Mouse (Mus musculus): Measurements from ENCODE around the gene Kcnip1. TPM values are rescaled to one million over a fixed set of nuclear protein-coding genes. Genes with fewer than 3 reads are reported as not detected.

Gene Kcnip1
- polyA plus RNA-seq, 1 experiment from 2014 or later = 2.0 TPM

DNA sequence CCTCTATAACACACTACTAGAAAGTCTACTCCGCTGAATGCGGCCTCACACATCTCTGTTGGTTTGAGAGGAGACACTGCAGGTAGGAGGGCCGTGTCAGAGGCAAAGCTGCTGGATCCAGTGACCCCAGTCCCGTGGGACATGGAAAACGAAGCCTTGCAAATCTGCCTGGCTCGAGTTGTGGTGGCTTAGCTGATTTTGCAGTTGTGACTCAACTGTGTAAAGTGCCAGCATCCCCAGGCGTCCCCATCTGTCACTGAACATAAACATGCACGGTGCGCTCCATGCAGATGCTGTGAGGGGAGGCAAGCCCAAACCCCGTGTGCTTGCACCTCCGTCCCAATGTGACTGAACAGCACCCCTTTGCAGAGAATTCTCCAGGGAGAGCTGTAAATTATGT, 63.5 kb downstream of the Kcnip1 start:
- H3K4me1 ChIP-seq = peaks cover 28% of the 10 kb centered on the region
- DNase-seq (ENCODE audit: low spot score) = no peak
- no peak overlapping the region for H3K4me3 ChIP-seq
- peaks cover 35% of the 10 kb centered on the region for H3K27me3 ChIP-seq (replicated peaks; ENCODE audit: low read depth, poor library complexity, severe bottlenecking)
- H3K9me3 ChIP-seq = no peaks in the 10 kb centered on the region
- H3K27ac ChIP-seq (replicated peaks) = no peak overlapping the region
- no peaks in the 10 kb centered on the region for H3K36me3 ChIP-seq (replicated peaks)
- WGBS = 73% methylated on average over 11 of the region's 11 CpGs

DNA sequence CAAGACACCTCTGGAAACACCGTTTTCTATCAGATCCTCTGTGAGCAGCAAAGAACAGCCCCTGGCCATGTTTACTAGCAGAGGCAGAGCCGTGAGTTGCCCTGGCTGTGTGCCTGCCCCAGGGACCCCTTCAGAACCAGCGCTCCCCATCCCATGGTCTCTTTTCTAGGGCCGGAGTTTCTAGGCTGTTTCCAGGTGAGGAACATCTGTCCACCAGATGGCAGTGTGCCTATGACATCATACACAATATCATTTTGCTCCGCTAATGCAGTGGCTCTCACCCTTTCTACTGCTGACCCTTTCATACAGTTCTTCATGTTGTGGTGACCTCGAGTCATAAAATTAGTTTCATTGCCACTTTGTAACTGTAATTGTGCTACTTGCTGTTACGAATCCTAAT, 64.3 kb downstream of the Kcnip1 start:
- no peak overlapping the region for H3K4me3 ChIP-seq

DNA sequence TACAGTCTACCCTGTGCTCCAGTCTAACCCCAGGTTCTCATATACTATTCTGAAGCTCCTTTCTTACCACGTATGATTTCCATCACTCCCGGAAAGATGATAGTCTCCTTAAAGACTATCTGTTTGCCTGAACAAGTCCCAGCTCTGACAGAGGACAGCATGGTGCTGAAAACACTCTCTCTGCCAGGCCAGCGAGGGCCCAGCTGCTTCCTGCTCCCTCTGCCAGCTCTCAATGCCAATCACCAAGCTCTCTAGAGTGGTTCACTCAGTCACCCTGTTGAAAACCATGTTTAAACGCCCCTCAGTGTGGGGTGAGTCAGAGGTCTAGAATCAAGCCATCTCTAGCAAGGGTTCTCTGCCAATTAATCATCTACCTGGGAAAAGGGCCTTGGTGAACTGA, 65.1 kb downstream of the Kcnip1 start:
- H3K4me1 ChIP-seq = peaks cover 40% of the 10 kb centered on the region
- no peak overlapping the region for H3K27ac ChIP-seq (replicated peaks)
- no peak overlapping the region for H3K4me3 ChIP-seq
- no peak for DNase-seq (ENCODE audit: low spot score)
- H3K36me3 ChIP-seq (replicated peaks) = no peaks in the 10 kb centered on the region
- WGBS = 80% methylated on average over 4 of the region's 4 CpGs
- H3K27me3 ChIP-seq (replicated peaks; ENCODE audit: low read depth, poor library complexity, severe bottlenecking) = peaks cover 41% of the 10 kb centered on the region
- H3K9me3 ChIP-seq = no peaks in the 10 kb centered on the region

More for the DNA sequence above, 64.3 kb downstream of the Kcnip1 start:
- Histone ChIP-seq H3K27me3 (replicated peaks; ENCODE audit: low read depth, poor library complexity, severe bottlenecking) (peaks cover 41% of the 10 kb centered on the region), H3K27ac (replicated peaks) (no peak overlapping the region), H3K36me3 (replicated peaks) (no peaks in the 10 kb centered on the region), H3K9me3 (no peaks in the 10 kb centered on the region), H3K4me1 (peaks cover 32% of the 10 kb centered on the region)
- 27% methylated on average over 7 of the region's 7 CpGs for WGBS
- DNase-seq (ENCODE audit: low spot score) = peak; percentile 69

DNA sequence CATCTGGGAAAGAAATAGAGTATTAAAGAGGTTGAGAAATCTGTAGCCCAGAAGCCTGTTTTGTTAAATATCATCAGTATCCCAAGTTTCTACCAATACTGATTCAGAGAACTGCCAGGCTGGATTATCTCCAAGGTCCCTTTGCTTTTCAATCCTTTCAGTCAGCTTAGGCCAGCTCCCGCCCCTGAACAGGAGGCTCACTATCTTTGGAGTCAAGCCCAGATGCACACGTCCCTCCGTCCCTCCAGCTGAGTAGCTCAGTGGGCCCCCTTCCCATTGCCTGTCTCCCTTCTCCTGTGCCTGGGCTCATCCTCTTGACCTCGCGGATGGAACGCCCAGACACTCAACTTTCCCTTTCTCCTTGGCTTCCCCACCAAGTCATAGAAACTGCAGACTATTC, 65.6 kb downstream of the Kcnip1 start:
- no peaks in the 10 kb centered on the region for H3K9me3 ChIP-seq
- H3K4me3 ChIP-seq = no peak overlapping the region
- 67% methylated on average over 6 of the region's 6 CpGs for WGBS
- no peak overlapping the region for H3K27ac ChIP-seq (replicated peaks)
- DNase-seq (ENCODE audit: low spot score) = no peak
- peaks cover 34% of the 10 kb centered on the region for H3K4me1 ChIP-seq
- H3K36me3 ChIP-seq (replicated peaks) = no peaks in the 10 kb centered on the region
- H3K27me3 ChIP-seq (replicated peaks; ENCODE audit: low read depth, poor library complexity, severe bottlenecking) = peaks cover 41% of the 10 kb centered on the region

DNA sequence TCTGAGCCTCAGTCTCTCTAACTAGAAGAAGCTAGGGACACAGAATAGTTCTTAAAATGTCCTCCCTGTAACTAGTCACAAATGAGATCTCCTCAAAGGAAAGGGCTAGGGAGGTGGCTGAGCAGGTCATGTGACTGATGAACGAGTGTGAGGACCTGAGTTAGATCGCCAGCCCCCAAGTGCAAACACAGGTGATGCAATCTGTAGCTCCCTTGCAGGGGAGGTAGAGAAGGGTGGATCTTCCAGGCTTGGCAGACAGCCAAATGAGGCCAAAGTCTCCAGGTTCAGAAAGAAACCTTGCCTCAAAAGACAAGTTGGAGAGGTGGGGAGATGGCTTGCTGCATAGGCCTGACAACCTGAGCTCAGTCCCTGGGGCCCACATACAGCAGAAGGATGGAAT, 66.4 kb downstream of the Kcnip1 start:
- Histone ChIP-seq H3K9me3 (no peaks in the 10 kb centered on the region), H3K27me3 (replicated peaks; ENCODE audit: low read depth, poor library complexity, severe bottlenecking) (peaks cover 43% of the 10 kb centered on the region), H3K4me1 (peaks cover 30% of the 10 kb centered on the region), H3K4me3 (no peak overlapping the region), H3K27ac (replicated peaks) (no peak overlapping the region), H3K36me3 (replicated peaks) (no peaks in the 10 kb centered on the region)
- WGBS = 70% methylated on average over 2 of the region's 2 CpGs
- no peak for DNase-seq (ENCODE audit: low spot score)

DNA sequence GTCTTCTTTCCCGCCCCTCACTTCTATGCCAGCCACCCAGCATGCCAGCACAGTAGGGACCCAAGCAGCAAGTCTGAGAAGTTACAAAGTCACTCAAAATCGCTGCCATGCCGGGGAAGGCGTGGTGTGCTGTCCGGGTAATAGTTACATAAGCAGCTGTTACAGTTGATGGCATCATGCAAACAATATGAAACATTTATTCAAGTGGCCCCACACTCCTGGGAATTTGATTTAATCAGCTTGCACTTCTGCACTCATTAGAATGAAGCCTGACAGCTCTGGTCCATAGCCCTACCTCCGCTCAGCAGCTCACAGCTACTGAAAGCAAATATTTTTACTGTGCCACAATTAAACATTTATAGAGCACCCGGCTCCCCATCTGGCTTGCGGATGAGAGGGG, 67.2 kb downstream of the Kcnip1 start:
- DNase-seq (ENCODE audit: low spot score) = no peak
- peaks cover 30% of the 10 kb centered on the region for H3K4me1 ChIP-seq
- no peak overlapping the region for H3K27ac ChIP-seq (replicated peaks)
- H3K4me3 ChIP-seq = no peak overlapping the region
- no peaks in the 10 kb centered on the region for H3K36me3 ChIP-seq (replicated peaks)
- H3K9me3 ChIP-seq = no peaks in the 10 kb centered on the region
- 82% methylated on average over 8 of the region's 8 CpGs for WGBS
- H3K27me3 ChIP-seq (replicated peaks; ENCODE audit: low read depth, poor library complexity, severe bottlenecking) = peaks cover 47% of the 10 kb centered on the region

DNA sequence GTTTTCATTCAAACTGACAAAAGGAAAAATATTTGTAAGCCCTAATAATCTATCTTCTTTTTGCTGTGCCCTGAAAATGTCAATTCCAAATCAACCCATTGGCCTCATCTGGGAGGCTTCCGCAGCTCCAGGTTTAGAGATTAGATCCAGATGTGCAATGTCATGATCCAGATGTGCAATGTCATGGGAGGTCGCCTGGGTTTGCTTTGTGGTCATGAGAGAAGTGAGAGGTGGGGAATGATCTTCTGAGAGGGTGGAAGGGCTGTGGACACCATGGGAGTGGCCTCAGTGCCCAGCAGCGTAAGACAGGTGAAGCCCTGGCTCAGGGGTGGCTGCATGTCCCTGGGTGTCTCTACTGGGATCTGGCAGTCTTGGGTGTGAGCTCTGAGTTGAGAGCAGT, 69.9 kb downstream of the Kcnip1 start:
- WGBS = 45% methylated on average over 3 of the region's 3 CpGs
- Histone ChIP-seq H3K4me3 (no peak overlapping the region), H3K27ac (replicated peaks) (no peak overlapping the region), H3K9me3 (no peaks in the 10 kb centered on the region), H3K36me3 (replicated peaks) (no peaks in the 10 kb centered on the region), H3K4me1 (peaks cover 12% of the 10 kb centered on the region), H3K27me3 (replicated peaks; ENCODE audit: low read depth, poor library complexity, severe bottlenecking) (peaks cover 44% of the 10 kb centered on the region)
- peak; percentile 57 for DNase-seq (ENCODE audit: low spot score)

DNA sequence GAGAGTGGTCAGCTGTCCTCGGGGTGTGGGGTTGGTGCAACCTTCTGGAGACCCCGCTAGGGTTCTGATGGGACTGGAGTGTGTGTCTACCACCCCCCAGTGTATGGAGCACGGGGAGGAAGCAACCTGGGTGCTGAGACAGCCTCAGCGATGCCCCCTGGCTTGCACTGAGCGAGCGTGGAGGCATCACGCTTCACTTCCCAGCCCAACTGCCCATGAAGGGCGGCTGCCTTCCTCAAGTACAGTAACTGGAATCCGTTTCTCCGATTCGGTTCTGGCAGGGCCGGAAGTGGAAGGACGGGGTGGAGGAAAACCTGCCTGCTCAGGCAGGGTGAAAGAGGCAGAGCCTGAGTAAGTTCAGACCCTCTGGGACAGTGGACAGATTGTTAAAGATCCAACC, 71.5 kb downstream of the Kcnip1 start:
- Histone ChIP-seq H3K36me3 (replicated peaks) (no peaks in the 10 kb centered on the region), H3K4me3 (no peak overlapping the region), H3K4me1 (peaks cover 14% of the 10 kb centered on the region), H3K27me3 (replicated peaks; ENCODE audit: low read depth, poor library complexity, severe bottlenecking) (peaks cover 31% of the 10 kb centered on the region), H3K9me3 (no peaks in the 10 kb centered on the region), H3K27ac (replicated peaks) (no peak overlapping the region)
- WGBS = 79% methylated on average over 13 of the region's 13 CpGs
- DNase-seq (ENCODE audit: low spot score) = no peak

DNA sequence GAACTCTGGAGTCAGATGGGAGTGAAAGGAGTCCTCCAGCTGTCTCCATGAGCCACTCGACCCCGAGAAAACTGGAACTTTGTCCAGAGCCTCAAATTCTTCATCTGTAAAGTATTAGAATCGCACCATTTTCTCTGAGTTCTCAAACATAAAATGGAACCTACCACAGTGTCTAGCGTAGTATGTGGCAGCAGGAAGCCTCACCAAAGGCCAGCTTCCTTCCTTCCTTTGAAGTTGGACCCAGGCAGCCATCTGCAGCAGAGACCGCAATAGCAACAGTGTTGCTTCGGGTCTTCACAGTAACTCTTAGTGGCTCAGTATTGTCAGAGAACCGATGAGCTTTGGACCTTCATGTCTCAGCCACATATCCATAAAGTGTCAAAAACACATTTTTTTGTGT, 73.1 kb downstream of the Kcnip1 start:
- H3K36me3 ChIP-seq (replicated peaks) = no peaks in the 10 kb centered on the region
- no peaks in the 10 kb centered on the region for H3K9me3 ChIP-seq
- 84% methylated on average over 7 of the region's 7 CpGs for WGBS

DNA sequence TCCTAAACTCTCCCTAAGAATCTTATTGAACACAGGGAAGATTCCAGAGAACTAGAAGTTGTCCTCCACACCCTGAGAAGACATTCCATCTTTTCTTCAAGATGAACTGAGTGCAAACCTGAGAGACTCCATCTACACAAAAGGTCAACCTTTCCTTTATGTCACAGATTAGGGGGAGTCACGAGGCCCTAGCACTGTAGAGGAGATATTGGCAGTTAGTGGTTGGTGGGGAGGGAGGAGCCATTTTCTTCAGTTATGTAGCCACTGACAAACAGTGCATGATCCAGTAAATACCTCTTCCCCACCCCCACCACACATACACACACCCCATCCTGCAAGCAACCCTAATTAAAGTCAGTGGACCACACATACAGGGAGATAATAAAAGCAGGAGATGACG, 74.5 kb downstream of the Kcnip1 start:
- Histone ChIP-seq H3K4me3 (no peak overlapping the region), H3K4me1 (peaks cover 11% of the 10 kb centered on the region), H3K9me3 (no peaks in the 10 kb centered on the region), H3K27me3 (replicated peaks; ENCODE audit: low read depth, poor library complexity, severe bottlenecking) (peaks cover 7% of the 10 kb centered on the region; the same call in 1 of the 2 replicates), H3K36me3 (replicated peaks) (no peaks in the 10 kb centered on the region), H3K27ac (replicated peaks) (no peak overlapping the region)
- 55% methylated on average over 2 of the region's 2 CpGs for WGBS
- DNase-seq (ENCODE audit: low spot score) = no peak

More for the DNA sequence above, 73.1 kb downstream of the Kcnip1 start:
- H3K4me1 ChIP-seq = peaks cover 15% of the 10 kb centered on the region
- H3K4me3 ChIP-seq = no peak overlapping the region
- DNase-seq (ENCODE audit: low spot score) = no peak
- 0 out of 2 replicates have a peak, but pooled peaks cover 17% of the 10 kb centered on the region for H3K27me3 ChIP-seq (replicated peaks; ENCODE audit: low read depth, poor library complexity, severe bottlenecking)
- no peak overlapping the region for H3K27ac ChIP-seq (replicated peaks)

DNA sequence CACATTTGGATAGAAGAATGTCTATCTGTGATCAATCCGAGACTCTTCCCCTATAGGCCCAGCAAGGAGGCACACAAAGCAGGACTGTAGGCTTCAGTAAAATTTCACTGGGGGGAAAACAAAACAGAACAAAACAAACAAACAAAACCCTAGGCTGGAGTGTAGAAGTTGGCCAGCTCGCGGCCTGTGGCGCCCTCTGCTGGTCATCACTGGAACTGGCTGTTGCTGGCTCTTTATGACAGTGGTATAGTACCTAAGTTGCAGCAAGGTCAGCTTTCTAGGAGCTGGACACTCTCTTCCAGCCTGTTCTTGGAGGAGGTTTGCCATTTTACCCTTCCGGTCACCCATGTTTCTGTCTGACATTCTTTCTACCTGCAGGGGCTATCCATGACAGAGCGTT, 75.4 kb downstream of the Kcnip1 start:
- Histone ChIP-seq H3K27ac (replicated peaks) (no peak overlapping the region), H3K36me3 (replicated peaks) (no peaks in the 10 kb centered on the region), H3K4me1 (peaks cover 6% of the 10 kb centered on the region; the same call in 1 of the 2 replicates), H3K9me3 (no peaks in the 10 kb centered on the region), H3K27me3 (replicated peaks; ENCODE audit: low read depth, poor library complexity, severe bottlenecking) (peaks cover 13% of the 10 kb centered on the region; the same call in 1 of the 2 replicates), H3K4me3 (no peak overlapping the region)
- 22% methylated on average over 6 of the region's 6 CpGs for WGBS
- DNase-seq (ENCODE audit: low spot score) = peak; percentile 79

DNA sequence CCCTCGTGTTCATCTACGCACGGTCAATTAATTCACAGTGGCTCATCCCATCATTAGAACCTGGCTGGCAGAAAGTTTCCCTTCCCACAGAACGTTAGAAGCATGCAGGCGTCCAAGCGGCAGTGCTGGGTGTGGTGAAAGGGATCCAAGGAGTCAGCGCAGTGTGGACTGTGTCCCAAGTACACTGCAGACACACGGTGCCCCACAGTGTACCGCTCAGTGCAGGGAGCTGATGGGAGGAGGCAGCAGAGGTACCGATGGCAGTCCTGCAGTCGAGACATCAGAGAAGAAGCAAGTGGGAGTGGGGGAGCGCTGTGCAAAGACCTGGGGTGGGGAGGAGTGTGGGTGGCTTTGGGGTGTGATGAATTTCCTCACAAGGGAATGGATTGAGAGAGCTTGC, 78.7 kb downstream of the Kcnip1 start:
- peaks cover 17% of the 10 kb centered on the region for H3K4me1 ChIP-seq
- no peak for DNase-seq (ENCODE audit: low spot score)
- no peaks in the 10 kb centered on the region for H3K9me3 ChIP-seq
- H3K36me3 ChIP-seq (replicated peaks) = no peaks in the 10 kb centered on the region
- no peak overlapping the region for H3K4me3 ChIP-seq
- WGBS = 82% methylated on average over 12 of the region's 12 CpGs
- H3K27me3 ChIP-seq (replicated peaks; ENCODE audit: low read depth, poor library complexity, severe bottlenecking) = peaks cover 7% of the 10 kb centered on the region; the same call in 1 of the 2 replicates
- no peak overlapping the region for H3K27ac ChIP-seq (replicated peaks)

DNA sequence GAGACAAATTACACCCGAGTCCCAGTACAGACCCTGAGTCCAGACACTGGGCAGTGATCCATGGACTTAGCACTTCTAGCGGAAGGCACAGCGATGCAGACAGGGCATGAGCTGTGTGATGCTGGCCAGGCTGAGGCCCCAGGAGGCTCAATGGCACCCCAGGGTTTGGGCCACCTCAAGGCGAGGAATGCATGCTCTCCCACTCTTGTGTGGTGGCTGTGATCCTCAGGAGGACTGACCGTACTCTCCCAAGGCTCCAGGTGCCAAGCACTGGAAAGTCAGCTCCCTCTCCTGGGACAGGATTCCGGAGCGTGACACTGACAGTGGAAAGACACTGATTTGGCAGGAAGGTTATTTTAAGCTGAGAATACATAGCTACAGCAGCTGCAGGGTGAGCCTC, 79.9 kb downstream of the Kcnip1 start:
- DNase-seq (ENCODE audit: low spot score) = no peak
- peaks cover 7% of the 10 kb centered on the region; the same call in 1 of the 2 replicates for H3K27me3 ChIP-seq (replicated peaks; ENCODE audit: low read depth, poor library complexity, severe bottlenecking)
- H3K9me3 ChIP-seq = no peaks in the 10 kb centered on the region
- H3K36me3 ChIP-seq (replicated peaks) = no peaks in the 10 kb centered on the region
- H3K4me1 ChIP-seq = peaks cover 21% of the 10 kb centered on the region
- no peak overlapping the region for H3K4me3 ChIP-seq
- WGBS = 78% methylated on average over 7 of the region's 7 CpGs
- H3K27ac ChIP-seq (replicated peaks) = no peak overlapping the region

DNA sequence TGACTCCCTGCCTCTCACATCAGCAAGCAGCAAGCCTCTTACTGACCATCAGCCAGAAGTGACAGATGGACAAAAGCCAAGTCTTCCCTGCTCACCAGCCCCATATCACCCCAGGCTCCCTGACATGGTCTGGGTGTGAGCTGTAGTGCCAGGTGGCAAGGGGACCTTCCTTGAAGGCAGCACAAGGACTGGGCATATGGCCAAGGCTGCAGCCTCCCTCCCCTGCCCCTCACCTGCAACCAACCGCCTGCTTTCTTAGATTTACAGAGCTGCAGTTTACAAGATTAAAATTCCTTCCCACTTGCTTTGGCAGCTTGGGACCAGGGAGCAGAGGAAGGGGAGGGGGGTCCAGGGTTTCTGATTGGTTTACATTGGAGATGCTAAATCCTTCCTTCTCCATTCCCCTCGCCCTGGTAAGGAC, 80.8 kb downstream of the Kcnip1 start:
- Histone ChIP-seq H3K27ac (replicated peaks) (no peak overlapping the region), H3K4me1 (peaks cover 21% of the 10 kb centered on the region)
- 27% methylated on average over 2 of the region's 2 CpGs for WGBS

More for the DNA sequence above, 80.8 kb downstream of the Kcnip1 start:
- Histone ChIP-seq H3K9me3 (no peaks in the 10 kb centered on the region), H3K27me3 (replicated peaks; ENCODE audit: low read depth, poor library complexity, severe bottlenecking) (peaks cover 7% of the 10 kb centered on the region; the same call in 1 of the 2 replicates), H3K36me3 (replicated peaks) (no peaks in the 10 kb centered on the region), H3K4me3 (no peak overlapping the region)
- no peak for DNase-seq (ENCODE audit: low spot score)
